Mouse (Mus musculus) CH12.LX (cell line): ENCODE results near the gene 9130213A22Rik. TPM values are rescaled to one million over a fixed set of nuclear protein-coding genes. Genes with fewer than 3 reads are reported as not detected.
A peak's percentile ranks its signal among the peaks of the same experiment; 100 is the strongest.

ENCODE experiments used
- DNase-seq: peaks from one replicate; pipeline ENCODE4 v3.0.0-alpha.2; 2013; ENCODE audit errors: extremely low read depth
- H3K27ac ChIP-seq: 2 replicates; pipeline ENCODE4 v1.5.1; 2012; ENCODE audit warnings: low read depth, mild to moderate bottlenecking, control low read depth, moderate library complexity; ENCODE audit not compliant: insufficient read depth
- H3K27me3 ChIP-seq: replicated peaks from 2 replicates; pipeline ENCODE3; 2012; ENCODE audit warnings: inconsistent platforms
- H3K36me3 ChIP-seq, 2 experiments: replicated peaks in 1 of 2; 2 replicates each; pipeline versions ENCODE3 to v1.6.1; 2012; ENCODE audit warnings: inconsistent platforms in 1 of 2, low read length in 1 of 2, mild to moderate bottlenecking in 1 of 2, mixed read lengths in 1 of 2, moderate library complexity in 1 of 2; ENCODE audit not compliant: control insufficient read depth in 1 of 2, insufficient read depth in 1 of 2
- H3K4me1 ChIP-seq, 2 experiments: 2 replicates each; pipeline ENCODE4 v1.6.1; 2012; ENCODE audit warnings: inconsistent platforms in 1 of 2, moderate library complexity in 1 of 2; ENCODE audit not compliant: insufficient read depth in 2 of 2, control insufficient read depth in 1 of 2
- H3K4me2 ChIP-seq: 2 replicates; pipeline ENCODE4 v1.6.1; 2012; ENCODE audit warnings: low read depth, mild to moderate bottlenecking, control low read depth; ENCODE audit not compliant: poor library complexity, insufficient read depth, severe bottlenecking
- H3K4me3 ChIP-seq, 3 experiments: fragments of 150-350 bp in 1 of 3; sonication (generic) in 1 of 3; replicated peaks in 1 of 3; 2 replicates each; pipeline versions ENCODE3 to v1.5.1; 2011 to 2012; ENCODE audit warnings: low read depth in 2 of 3, low read length in 2 of 3, mild to moderate bottlenecking in 2 of 3, moderate library complexity in 2 of 3, control low read depth in 1 of 3, improper control_type of control experiment in 1 of 3, inconsistent platforms in 1 of 3, mixed read lengths in 1 of 3; ENCODE audit not compliant: poor library complexity in 1 of 3
- H3K79me2 ChIP-seq: replicated peaks from 2 replicates; pipeline ENCODE4 v1.6.1; 2012; ENCODE audit warnings: mild to moderate bottlenecking, moderate library complexity; ENCODE audit not compliant: control insufficient read depth, poor library complexity, insufficient read depth, severe bottlenecking; ENCODE audit errors: extremely low read depth
- H3K9ac ChIP-seq: 2 replicates; pipeline ENCODE4 v1.6.1; 2012; ENCODE audit warnings: low read depth, mild to moderate bottlenecking, control low read depth, moderate library complexity; ENCODE audit not compliant: insufficient read depth
- H3K9me3 ChIP-seq: replicated peaks from 2 replicates; pipeline ENCODE3; 2012; ENCODE audit warnings: low read length, inconsistent platforms, mixed read lengths
- BHLHE40 ChIP-seq: IDR thresholded peaks from 2 replicates; pipeline ENCODE4 v1.6.1; 2011; ENCODE audit warnings: mild to moderate bottlenecking, low read depth, low read length, improper control_type of control experiment
- CHD2 ChIP-seq: IDR thresholded peaks from 2 replicates; pipeline ENCODE4 v1.6.1; 2011; ENCODE audit warnings: low read length, improper control_type of control experiment
- CTCF ChIP-seq, 2 experiments: IDR thresholded peaks in 1 of 2; conservative IDR thresholded peaks in 1 of 2; 2 replicates each; pipeline ENCODE4 v1.5.1; 2011 to 2012; ENCODE audit warnings: low read depth in 2 of 2, low read length in 2 of 2, improper control_type of control experiment in 1 of 2, inconsistent platforms in 1 of 2, mild to moderate bottlenecking in 1 of 2, moderate library complexity in 1 of 2
- ELF1 ChIP-seq: IDR thresholded peaks from 2 replicates; pipeline ENCODE4 v1.6.1; 2014; ENCODE audit warnings: low read depth, mild to moderate bottlenecking, inconsistent platforms, low read length, improper control_type of control experiment
- EP300 ChIP-seq: IDR thresholded peaks from 2 replicates; pipeline ENCODE4 v1.6.1; 2011; ENCODE audit warnings: low read length, improper control_type of control experiment
- ETS1 ChIP-seq: conservative IDR thresholded peaks from 2 replicates; pipeline ENCODE4 v1.6.1; 2012; ENCODE audit warnings: low read depth, mild to moderate bottlenecking, inconsistent platforms, low read length, improper control_type of control experiment, moderate library complexity
- GABPA ChIP-seq: IDR thresholded peaks from 2 replicates; pipeline ENCODE4 v1.6.1; 2012; ENCODE audit warnings: low read depth, low read length, improper control_type of control experiment, inconsistent platforms; ENCODE audit not compliant: insufficient replicate concordance
- HCFC1 ChIP-seq: IDR thresholded peaks from 2 replicates; pipeline ENCODE4 v1.6.1; 2012; ENCODE audit warnings: low read depth, mild to moderate bottlenecking, inconsistent platforms, low read length, improper control_type of control experiment
- IRF4 ChIP-seq: IDR thresholded peaks from 2 replicates; pipeline ENCODE4 v1.6.1; 2014; ENCODE audit warnings: low read depth, mild to moderate bottlenecking, inconsistent platforms, low read length, improper control_type of control experiment
- KAT2A ChIP-seq: IDR thresholded peaks from 2 replicates; pipeline ENCODE4 v1.6.1; 2012; ENCODE audit warnings: low read length, improper control_type of control experiment, inconsistent platforms; ENCODE audit not compliant: insufficient replicate concordance
- MAX ChIP-seq: IDR thresholded peaks from 2 replicates; pipeline ENCODE4 v1.6.1; 2011; ENCODE audit warnings: low read length, improper control_type of control experiment
- MAZ ChIP-seq: IDR thresholded peaks from 2 replicates; pipeline ENCODE4 v1.6.1; 2012; ENCODE audit warnings: low read depth, mild to moderate bottlenecking, inconsistent platforms, low read length, improper control_type of control experiment, moderate library complexity
- MXI1 ChIP-seq: IDR thresholded peaks from 2 replicates; pipeline ENCODE4 v1.6.1; 2011; ENCODE audit warnings: mild to moderate bottlenecking, low read depth, low read length, improper control_type of control experiment
- MYC ChIP-seq: IDR thresholded peaks from 2 replicates; pipeline ENCODE4 v1.6.1; 2011; ENCODE audit warnings: low read depth, mild to moderate bottlenecking, improper control_type of control experiment, low read length
- NELFE ChIP-seq: IDR thresholded peaks from 2 replicates; pipeline ENCODE4 v1.6.1; 2011; ENCODE audit warnings: low read depth, low read length, improper control_type of control experiment
- PAX5 ChIP-seq: IDR thresholded peaks from 2 replicates; pipeline ENCODE4 v1.6.1; 2012; ENCODE audit warnings: low read length, inconsistent platforms, mixed read lengths
- POLR2A ChIP-seq: IDR thresholded peaks from 2 replicates; pipeline ENCODE4 v1.6.1; 2011; ENCODE audit warnings: low read depth, mild to moderate bottlenecking, improper control_type of control experiment, low read length
- RCOR1 ChIP-seq: conservative IDR thresholded peaks from 2 replicates; pipeline ENCODE4 v1.6.1; 2012; ENCODE audit warnings: low read depth, mild to moderate bottlenecking, inconsistent platforms, low read length, improper control_type of control experiment
- SIN3A ChIP-seq: IDR thresholded peaks from 2 replicates; pipeline ENCODE4 v1.6.1; 2012; ENCODE audit warnings: low read length, improper control_type of control experiment, inconsistent platforms
- SMC3 ChIP-seq: IDR thresholded peaks from 2 replicates; pipeline ENCODE4 v1.6.1; 2011; ENCODE audit warnings: low read depth, low read length, improper control_type of control experiment
- TBP ChIP-seq: conservative IDR thresholded peaks from 2 replicates; pipeline ENCODE4 v1.6.1; 2011; ENCODE audit warnings: low read depth, low read length, improper control_type of control experiment
- TCF12 ChIP-seq: IDR thresholded peaks from 2 replicates; pipeline ENCODE4 v1.6.1; 2014; ENCODE audit warnings: low read depth, mild to moderate bottlenecking, inconsistent platforms, low read length, improper control_type of control experiment
- UBTF ChIP-seq: IDR thresholded peaks from 2 replicates; pipeline ENCODE4 v1.6.1; 2012; ENCODE audit warnings: low read depth, mild to moderate bottlenecking, inconsistent platforms, low read length, improper control_type of control experiment, moderate library complexity
- USF1 ChIP-seq: IDR thresholded peaks from 2 replicates; pipeline ENCODE4 v1.6.1; 2014; ENCODE audit warnings: low read depth, mild to moderate bottlenecking, inconsistent platforms, low read length, improper control_type of control experiment
- ZC3H11A ChIP-seq: IDR thresholded peaks from 2 replicates; pipeline ENCODE4 v1.6.1; 2012; ENCODE audit warnings: low read depth, mild to moderate bottlenecking, inconsistent platforms, low read length, improper control_type of control experiment
- ZKSCAN1 ChIP-seq: IDR thresholded peaks from 2 replicates; pipeline ENCODE4 v1.6.1; 2012; ENCODE audit warnings: low read depth, inconsistent platforms, low read length, improper control_type of control experiment, borderline replicate concordance
- dilution Hi-C: fragments of 300-500 bp; cut with MboI; formaldehyde crosslinking; loops from 2 replicates; pipeline ENCODE4 v1.14.3; 2020; ENCODE audit warnings: low sequenced_read_pairs; ENCODE audit not compliant: extremely low pct_unique_long_range_greater_than_20kb, extremely low pct_ligation_motif_present
- in situ Hi-C: fragments of 300-500 bp; cut with MboI; formaldehyde crosslinking; loops from 3 replicates; pipeline ENCODE4 v1.14.3; 2019; ENCODE audit warnings: low sequenced_read_pairs, low pct_ligation_motif_present, low pct_unique_long_range_greater_than_20kb, mixed read lengths
- polyA plus RNA-seq: library from polyadenylated mRNA; unstranded; fragments of >175 nt; gene quantifications from 2 replicates; pipeline ENCODE4 v1.2.1, GENCODE M21; 2012; ENCODE audit warnings: low read depth; ENCODE audit not compliant: insufficient read length
- total RNA-seq, 2 experiments: library from RNA; depleted of rRNA; stranded (reverse); fragments of 300-350 nt in 1 of 2; fragments of >200 nt in 1 of 2; gene quantifications; 2 replicates each; pipeline ENCODE4 v1.2.3; 2012 to 2014

The 9130213A22Rik gene
- total and polyA plus RNA-seq, 3 experiments, result not detected

GRCm38 (mm10) chr11:69072666-69073064 lies 49.7 kb downstream of the 9130213A22Rik start:
- no peaks in the 10 kb centered on the region for H3K9me3 ChIP-seq
- peaks cover 13 to 49% of the 10 kb centered on the region in 2 experiments for H3K4me1 ChIP-seq
- H3K27me3 ChIP-seq, result peaks cover 3% of the 10 kb centered on the region
- no peaks in the 10 kb centered on the region for H3K79me2 ChIP-seq
- in situ Hi-C loops (no loop called here), dilution Hi-C loops (no loop called here)
- peak overlapping the region; percentile 5 to 51 (median 46) for H3K4me3 ChIP-seq
- DNase-seq, result no peak
- peak overlapping the region; percentile 85 for H3K4me2 ChIP-seq
- H3K27ac ChIP-seq, result no peak overlapping the region
- no peaks in the 10 kb centered on the region for H3K36me3 ChIP-seq
- H3K9ac ChIP-seq, result peak overlapping the region; percentile 88
- TF ChIP-seq SIN3A, result no peak
- peak; percentile 13; the same call in 1 of the 2 replicates for TF ChIP-seq EP300
- no peak for TF ChIP-seq ZKSCAN1

GRCm38 (mm10) chr11:69072234-69072633 lies 50.2 kb downstream of the 9130213A22Rik start:
- Histone ChIP-seq H3K4me3 (peak overlapping the region in 1 of 3 experiments; percentile 46), H3K9ac (peak overlapping the region; percentile 88), H3K36me3 (no peaks in the 10 kb centered on the region), H3K4me2 (peak overlapping the region; percentile 85), H3K4me1 (peaks cover 13 to 46% of the 10 kb centered on the region in 2 experiments), H3K27ac (no peak overlapping the region), H3K27me3 (peaks cover 4% of the 10 kb centered on the region), H3K9me3 (no peaks in the 10 kb centered on the region), H3K79me2 (no peaks in the 10 kb centered on the region)
- TF ChIP-seq UBTF (no peak), SMC3 (no peak)
- no peak for DNase-seq
- dilution Hi-C loops (no loop called here), in situ Hi-C loops (no loop called here)

GRCm38 (mm10) chr11:69071262-69071661 lies 51.1 kb downstream of the 9130213A22Rik start:
- TF ChIP-seq USF1 (no peak), POLR2A (no peak), EP300 (0 out of 2 replicates have a peak, but pooled peaks have one; percentile 14), CTCF (conservative IDR thresholded peaks at IDR 0.05 in 1 of 2, IDR thresholded peaks at IDR 0.05 in 1 of 2; ENCODE audit: low read depth in 2 of 2, low read length in 2 of 2) (no peak), HCFC1 (no peak), MAX (no peak), ELF1 (no peak), ETS1 (no peak), CHD2 (peak; percentile 43; the same call in 1 of the 2 replicates), UBTF (peak; percentile 43; the same call in 1 of the 2 replicates), MYC (no peak), NELFE (no peak; the same call in 1 of the 2 replicates), MXI1 (no peak), ZKSCAN1 (no peak), PAX5 (no peak), RCOR1 (0 out of 2 replicates have a peak, but pooled peaks have one; percentile 19), MAZ (peak; percentile 50; the same call in 1 of the 2 replicates), TBP (no peak), TCF12 (no peak), IRF4 (no peak), GABPA (no peak), KAT2A (no peak), SMC3 (no peak), BHLHE40 (0 out of 2 replicates have a peak, but pooled peaks have one; percentile 28), ZC3H11A (no peak)
- Histone ChIP-seq H3K4me2 (peak overlapping the region; percentile 85), H3K4me3 (peak overlapping the region; percentile 56 to 73 (median 72)), H3K27ac (no peak overlapping the region), H3K4me1 (peaks cover 15 to 49% of the 10 kb centered on the region in 2 experiments), H3K9ac (peak overlapping the region; percentile 88), H3K36me3 (no peaks in the 10 kb centered on the region), H3K27me3 (peaks cover 3% of the 10 kb centered on the region), H3K9me3 (no peaks in the 10 kb centered on the region), H3K79me2 (no peaks in the 10 kb centered on the region)
- dilution Hi-C loops (no loop called here), in situ Hi-C loops (no loop called here)
- DNase-seq, result no peak
